13 mouse cellular contexts compared by ENCODE assay signal in the genomic region with DNA sequence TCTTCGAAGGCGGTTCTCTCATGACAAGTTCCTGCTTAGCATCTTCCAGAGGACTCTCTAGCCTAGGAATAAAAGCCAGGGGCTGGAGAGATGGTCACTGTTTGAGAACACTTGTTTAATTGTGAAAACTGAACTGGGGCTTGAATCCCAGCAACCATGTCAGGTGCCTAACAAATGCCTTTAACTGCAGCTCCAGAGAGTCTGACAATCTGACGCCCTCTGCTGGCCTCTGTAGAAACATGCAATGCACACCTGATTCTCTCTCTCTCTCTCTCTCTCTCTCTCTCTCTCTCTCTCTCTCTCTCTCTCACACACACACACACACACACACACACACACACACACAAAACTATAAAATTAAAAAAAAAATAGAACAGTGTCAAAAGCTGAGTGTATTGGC. TPM values are rescaled to one million over a fixed set of nuclear protein-coding genes. Genes with fewer than 3 reads are reported as not detected.
DNase-seq lines count a peak whose midpoint lies in the region; TF ChIP-seq lines count a peak whose summit lies in the region.
"Had no signal": no experiment of that assay in that cellular context is flagged by ENCODE, and none has a peak within 500 bp of the region (broad histone marks: within the 10 kb centered on the region; RNA-seq: fewer than 3 reads in every experiment).

No protein-coding gene starts in this region.

- H3K4me3 ChIP-seq in gastrocnemius, adult 2 months = no peak overlapping the region
- no peak overlapping the region for H3K4me3 ChIP-seq in small intestine, adult 2 months (ENCODE audit: low read depth, low read length)
- H3K4me3 ChIP-seq: heart, embryonic 15.5 days; megakaryocyte, embryonic 14.5 days had no signal

- H3K27ac ChIP-seq in gastrocnemius, adult 2 months = no peak overlapping the region
- no peak overlapping the region for H3K27ac ChIP-seq in small intestine, adult 2 months (ENCODE audit: insufficient read depth, low read depth, low read length)
- H3K27ac ChIP-seq: heart, embryonic 15.5 days had no signal

- no peaks in the 10 kb centered on the region for H3K4me1 ChIP-seq in small intestine, adult 2 months (ENCODE audit: control insufficient read depth, insufficient read depth, insufficient read length, low read length)
- H3K4me1 ChIP-seq: heart, embryonic 15.5 days; megakaryocyte, embryonic 14.5 days had no signal

- no peak for TF ChIP-seq POLR2A in small intestine, adult 2 months (IDR thresholded peaks at IDR 0.05; ENCODE audit: low read depth, low read length)

- intact Hi-C loops in gastrocnemius, adult 2 months (cut with DNase I) = no loop called here
- intact Hi-C loops in gastrocnemius, postnatal 14 days (cut with DNase I; ENCODE audit: low total_unique reads) = no loop called here

- no peaks in the 10 kb centered on the region for H3K27me3 ChIP-seq in small intestine, adult 2 months (ENCODE audit: control insufficient read depth, insufficient read depth, low read length)
- H3K27me3 ChIP-seq: heart, embryonic 15.5 days; megakaryocyte, embryonic 14.5 days had no signal

- H3K36me3 ChIP-seq in small intestine, adult 2 months (ENCODE audit: control insufficient read depth, insufficient read depth, low read length) = peaks cover 85% of the 10 kb centered on the region
- H3K36me3 ChIP-seq: heart, embryonic 15.5 days had no signal

- no peak for DNase-seq in gastrocnemius, adult 2 months
- no peak for DNase-seq in gastrocnemius, postnatal 14 days
- peak; percentile 14 for DNase-seq in lung, postnatal 36 days
- no peak for DNase-seq in lung, postnatal 25 days (ENCODE audit: low spot score)
- DNase-seq in R1 (ENCODE audit: low read depth, low spot score) = peak; percentile 61
- DNase-seq in gastrocnemius, postnatal 4 days (ENCODE audit: low spot score in 2 of 2) = no peak
- no peak for DNase-seq in heart, adult 9 months (ENCODE audit: low spot score in 2 of 2)
- DNase-seq: adrenal gland, postnatal 14 days; cerebellum, adult 9-11 months had no signal

- peak; percentile 33 for TF ChIP-seq CTCF in gastrocnemius, adult 2 months (IDR thresholded peaks at IDR 0.05)
- TF ChIP-seq CTCF in small intestine, adult 2 months (IDR thresholded peaks at IDR 0.05; ENCODE audit: extremely low read depth, insufficient read length, insufficient replicate concordance, low read depth, low read length) = peak; percentile 54; the same call in 1 of the 2 replicates

- 69% methylated on average over 3 of the region's 3 CpGs for WGBS in small intestine, adult 2 months

RNA-seq across cellular contexts. Expression of a gene that starts 16.2 kb away (rescaled TPM):
- not detected for total RNA-seq in gastrocnemius, adult 2 months (2021)
- total RNA-seq in gastrocnemius, postnatal 14 days (2021) = not detected
- polyA plus RNA-seq in small intestine, adult 2 months (2012; rRNA removed) = 2,067 and 2,412 TPM in 2 replicates
- under 1 TPM; 0.10 to 0.16 TPM for total RNA-seq in gastrocnemius, postnatal 4 days (2021)
- polyA plus RNA-seq: hindbrain, embryonic 16.5 days had no signal

RNA-seq across cellular contexts. Expression of a gene that starts 19.5 kb away (rescaled TPM):
- 10 to 100 TPM; 73.9 to 88.3 TPM for total RNA-seq in gastrocnemius, adult 2 months (2021)
- total RNA-seq in gastrocnemius, postnatal 14 days (2021) = 10 to 100 TPM; 31.9 to 33.3 TPM
- 36.3 and 80.3 TPM in 2 replicates for polyA plus RNA-seq in small intestine, adult 2 months (2012; rRNA removed)
- total RNA-seq in gastrocnemius, postnatal 4 days (2021) = 10 to 100 TPM; 50.2 to 56.0 TPM

Comparison
In these comparisons a context has a peak if more than half of its experiments do, and no peak if none do; other contexts are left out.
1. DNase-seq: peak in lung, postnatal 36 days (single experiment) and R1 (single experiment); none in gastrocnemius, adult 2 months (single experiment), gastrocnemius, postnatal 14 days (single experiment), lung, postnatal 25 days (single experiment), gastrocnemius, postnatal 4 days (0 of 2) and heart, adult 9 months (0 of 2).